Mouse (Mus musculus) brain, embryonic 14.5 days (tissue): ENCODE measurements around the gene Serinc5.

Source experiments
- CTCF ChIP-seq: fragments of 200-500 bp; IDR thresholded peaks from 2 replicates; pipeline ENCODE4 v1.5.1; 2012; ENCODE audit warnings: inconsistent platforms, mild to moderate bottlenecking, moderate library complexity, borderline replicate concordance; ENCODE audit not compliant: insufficient read depth, insufficient read length; ENCODE audit errors: extremely low read depth
- POLR2A ChIP-seq: fragments of 200-500 bp; IDR thresholded peaks from 2 replicates; pipeline ENCODE4 v1.6.1; 2012; ENCODE audit warnings: mild to moderate bottlenecking, inconsistent platforms, borderline replicate concordance; ENCODE audit not compliant: poor library complexity, insufficient read depth, insufficient read length, severe bottlenecking; ENCODE audit errors: extremely low read depth

- TF ChIP-seq CTCF, result no peak
- TF ChIP-seq POLR2A, result no peak
These were observed 28.5 kb downstream of the Serinc5 start for GRCm38 (mm10) chr13:92639093-92640014.
